Mouse (Mus musculus): ENCODE results near the gene Eif6.

The Eif6 gene

DNA sequence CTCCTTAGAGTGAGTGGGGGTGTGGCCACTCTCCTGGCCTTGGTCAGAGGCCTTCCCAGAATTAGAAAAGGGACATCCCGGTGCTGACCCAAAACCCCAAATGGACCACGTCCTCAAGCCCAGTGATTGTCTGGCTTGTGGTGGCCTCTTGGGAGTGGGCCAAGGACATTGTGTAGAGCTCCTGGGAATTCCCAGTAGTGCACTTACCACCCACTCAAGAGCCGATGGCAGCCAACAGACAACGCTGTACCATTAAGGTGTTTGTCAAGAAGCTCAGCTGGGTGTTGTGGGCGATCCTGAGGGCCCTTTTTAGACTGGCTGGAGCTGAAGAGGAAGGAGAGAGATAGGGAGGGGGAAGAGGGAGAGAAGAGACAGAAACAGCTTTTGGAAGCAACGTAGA lies 42.2 kb downstream of the Eif6 start:
- DNase-seq = no peak

GRCm38 (mm10) chr2:155779506-155779905 lies 47.2 kb downstream of the Eif6 start:
- no peak for DNase-seq

DNA sequence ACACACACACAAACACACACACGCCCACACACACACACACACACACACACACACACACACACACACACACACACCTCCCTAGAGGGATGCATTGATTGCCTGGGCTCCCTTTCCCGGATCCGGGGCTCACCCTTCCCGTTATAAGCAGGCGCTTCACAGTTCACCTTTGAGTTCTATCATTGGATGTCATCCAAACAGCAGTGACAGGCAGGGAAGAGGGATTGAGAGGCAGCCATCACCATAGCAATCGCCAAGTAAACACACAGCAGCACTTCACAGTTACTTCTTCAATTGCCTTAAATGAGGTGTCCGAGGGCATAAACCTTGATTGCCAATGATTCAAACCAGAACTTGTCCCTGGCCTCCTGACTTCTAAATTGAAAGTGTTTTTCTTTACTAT lies 47.7 kb downstream of the Eif6 start:
- no peak for DNase-seq

DNA sequence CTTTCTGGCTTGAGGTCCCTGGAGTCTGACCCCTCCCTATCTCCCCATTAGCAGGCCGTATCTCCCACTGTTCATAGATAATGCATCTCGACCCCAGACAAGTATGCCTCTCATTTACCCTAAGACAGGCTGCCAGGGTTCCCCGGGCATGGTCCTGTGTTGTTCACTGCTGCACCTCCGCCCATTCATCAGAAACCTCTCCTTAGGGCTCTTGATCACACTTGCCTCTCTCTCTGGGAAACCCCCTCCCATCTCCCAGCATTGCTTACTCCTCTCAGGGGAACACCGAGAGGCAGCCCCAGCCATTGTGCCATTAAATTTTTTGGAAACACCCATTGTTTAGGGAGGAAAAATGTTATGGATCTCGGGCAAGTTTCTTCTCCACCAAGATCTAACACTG lies 48.7 kb downstream of the Eif6 start:
- DNase-seq = no peak

- DNase-seq = no peak
Observed at GRCm38 (mm10) chr2:155777688-155777985, 49.1 kb downstream of the Eif6 start.

GRCm38 (mm10) chr2:155776824-155777687 lies 49.7 kb downstream of the Eif6 start:
- no peak for DNase-seq

DNA sequence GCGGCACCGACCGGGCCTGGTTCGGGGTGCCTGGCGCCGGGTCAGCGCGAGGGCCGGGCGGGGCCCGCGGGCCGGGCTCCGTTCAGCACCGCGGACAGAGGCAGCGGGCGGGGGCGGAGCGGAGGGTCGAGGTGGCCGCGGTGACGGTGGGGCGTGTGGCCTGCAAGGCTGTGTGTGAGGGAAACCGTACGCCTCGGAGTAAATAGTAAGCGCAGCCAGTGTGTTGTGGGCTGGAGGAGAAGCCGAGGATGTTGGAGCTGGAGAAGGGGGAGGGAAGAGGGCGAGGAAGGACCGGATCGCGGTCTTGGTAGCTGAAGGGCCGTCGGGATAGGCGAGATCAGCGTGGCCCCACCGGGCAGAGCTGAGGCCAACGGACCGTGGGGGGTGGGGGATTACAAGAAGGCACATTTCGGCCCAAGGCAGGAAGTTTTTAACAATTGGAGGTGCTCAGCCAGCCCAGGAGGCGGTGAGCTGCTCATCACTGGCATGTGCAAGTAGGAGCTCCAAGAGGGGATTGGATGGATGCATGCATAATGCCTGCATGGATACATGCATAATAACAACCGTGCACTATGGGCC lies 51.0 kb downstream of the Eif6 start:
- DNase-seq = peak; percentile 83

- DNase-seq = no peak
Observed at GRCm38 (mm10) chr2:155774927-155775684, 51.6 kb downstream of the Eif6 start, which contains the start of gene Mmp24. Mmp24 (plus strand) TSS chr2:155775342.

DNA sequence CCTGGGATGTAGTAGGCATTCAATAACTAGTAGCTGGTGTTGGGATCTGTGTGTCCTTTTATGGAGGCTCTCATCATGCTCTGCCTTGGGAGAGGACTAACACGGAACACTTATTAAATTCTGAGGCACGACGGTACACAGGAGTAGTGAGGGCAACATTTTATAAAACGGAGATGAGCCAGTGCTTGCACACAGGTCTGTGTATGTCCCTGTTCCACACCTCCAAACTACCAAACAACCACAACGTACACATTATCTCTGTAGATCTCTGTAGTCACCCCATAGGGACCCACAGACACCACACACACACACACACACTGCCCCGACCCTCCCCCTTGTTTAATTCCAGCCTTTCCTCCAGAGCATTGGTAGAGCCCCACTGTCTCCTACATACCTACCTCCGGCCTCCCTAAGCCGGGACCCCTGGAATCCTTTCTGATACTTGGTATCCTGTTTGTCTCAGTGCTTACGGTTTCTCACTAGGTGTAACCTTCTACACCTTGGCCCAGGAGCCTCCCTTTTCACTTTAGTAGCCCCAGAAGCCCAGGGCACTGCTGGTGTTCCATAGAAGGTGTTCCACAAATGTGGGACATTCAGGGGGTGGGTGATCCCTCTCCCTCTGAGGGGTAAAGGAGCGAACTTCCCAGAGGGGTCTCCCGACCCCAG lies 52.3 kb downstream of the Eif6 start:
- no peak for DNase-seq

GRCm38 (mm10) chr2:155773664-155774063 lies 53.1 kb downstream of the Eif6 start:
- no peak for DNase-seq
